Mouse (Mus musculus) brain, embryonic 14.5 days (tissue): Measurements from ENCODE around the gene Zfp940.

Source experiments
- CTCF ChIP-seq: fragments of 200-500 bp; IDR thresholded peaks from 2 replicates; pipeline ENCODE4 v1.5.1; 2012; ENCODE audit warnings: inconsistent platforms, mild to moderate bottlenecking, moderate library complexity, borderline replicate concordance; ENCODE audit not compliant: insufficient read depth, insufficient read length; ENCODE audit errors: extremely low read depth
- POLR2A ChIP-seq: fragments of 200-500 bp; IDR thresholded peaks from 2 replicates; pipeline ENCODE4 v1.6.1; 2012; ENCODE audit warnings: mild to moderate bottlenecking, inconsistent platforms, borderline replicate concordance; ENCODE audit not compliant: poor library complexity, insufficient read depth, insufficient read length, severe bottlenecking; ENCODE audit errors: extremely low read depth

- TF ChIP-seq CTCF (no peak), POLR2A (no peak)
Measured at GRCm38 (mm10) chr7:29812244-29812643, 41.2 kb downstream of the Zfp940 start.
